Mouse (Mus musculus) cerebellum, adult 2 months (tissue): ENCODE results near the gene Aff3.

ENCODE experiments used
- CTCF ChIP-seq: fragments of 200-500 bp; IDR thresholded peaks from 2 replicates; pipeline ENCODE4 v1.5.1; 2011; ENCODE audit warnings: low read depth, mild to moderate bottlenecking, control low read depth, low read length, moderate library complexity, borderline replicate concordance; ENCODE audit not compliant: insufficient read depth
- POLR2A ChIP-seq: fragments of 200-500 bp; IDR thresholded peaks from 2 replicates; pipeline ENCODE4 v1.6.1; 2011; ENCODE audit warnings: low read length, control low read depth, borderline replicate concordance; ENCODE audit not compliant: insufficient read depth

DNA sequence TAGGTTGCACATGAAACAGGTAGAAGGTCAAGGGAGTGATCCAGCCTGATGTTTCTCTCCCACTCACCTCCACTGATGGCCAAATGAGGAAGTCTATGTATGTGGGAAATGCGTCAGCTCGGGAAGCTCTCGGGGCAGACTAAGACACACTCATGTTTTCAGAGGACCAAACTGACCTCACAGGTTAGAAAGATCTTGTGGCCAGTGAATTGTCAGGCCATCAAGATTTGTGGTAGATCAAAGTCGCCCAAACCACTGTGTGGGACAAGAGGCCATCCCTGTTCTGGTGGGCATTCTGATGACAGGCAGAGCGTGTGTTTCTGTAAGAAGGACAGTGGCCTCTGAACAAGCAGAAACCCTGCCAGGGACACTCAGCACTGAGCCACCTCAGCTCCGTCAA is 175.0 kb downstream of the Aff3 start:
- TF ChIP-seq CTCF, result no peak
- TF ChIP-seq POLR2A, result no peak
